Mouse (Mus musculus): Measurements from ENCODE around the gene Rgs7bp.

Rgs7bp gene

DNA sequence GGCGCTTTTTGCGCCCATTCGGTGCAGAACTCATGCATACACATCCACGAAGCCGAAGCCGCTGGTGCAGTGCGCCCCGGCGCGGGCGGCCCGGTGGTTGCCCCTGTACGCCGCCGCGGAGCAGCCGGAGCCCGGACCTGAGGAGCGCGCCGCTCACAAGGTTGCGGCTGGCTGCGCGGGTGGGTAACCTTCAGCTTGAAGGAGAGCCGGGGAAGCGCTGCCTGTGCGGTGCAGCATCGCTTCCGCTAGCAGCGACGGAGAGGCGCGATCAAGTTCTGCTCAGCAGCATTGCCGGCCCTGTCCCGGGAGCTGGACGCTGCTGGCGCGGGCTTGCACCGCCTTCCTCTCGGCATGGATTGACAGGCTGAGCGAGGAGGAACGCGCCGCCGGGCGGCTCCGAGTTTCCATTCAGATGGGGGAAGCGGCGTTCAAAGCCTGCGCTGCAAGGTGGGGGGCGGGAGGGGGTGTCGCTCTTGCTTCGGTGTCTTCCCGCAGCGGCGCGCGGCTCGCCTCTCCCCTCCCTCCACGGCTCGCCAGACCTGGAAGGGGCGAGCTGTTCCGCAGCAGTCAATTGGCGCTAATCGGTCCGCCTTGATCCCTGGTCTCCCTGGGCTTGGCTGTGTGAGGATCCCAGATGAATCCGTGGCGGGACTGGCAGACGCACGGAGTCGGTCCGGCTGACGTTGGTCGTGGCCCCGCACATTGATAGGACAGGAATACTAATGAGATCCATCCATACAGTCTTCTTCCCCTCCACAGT, at the start of gene Rgs7bp:
Gene Rgs7bp, minus strand, starts transcription at position 750 of the 760 bp plus-strand sequence.
- no peak for DNase-seq (ENCODE audit: extremely low read depth, low read depth, low spot score)

DNA sequence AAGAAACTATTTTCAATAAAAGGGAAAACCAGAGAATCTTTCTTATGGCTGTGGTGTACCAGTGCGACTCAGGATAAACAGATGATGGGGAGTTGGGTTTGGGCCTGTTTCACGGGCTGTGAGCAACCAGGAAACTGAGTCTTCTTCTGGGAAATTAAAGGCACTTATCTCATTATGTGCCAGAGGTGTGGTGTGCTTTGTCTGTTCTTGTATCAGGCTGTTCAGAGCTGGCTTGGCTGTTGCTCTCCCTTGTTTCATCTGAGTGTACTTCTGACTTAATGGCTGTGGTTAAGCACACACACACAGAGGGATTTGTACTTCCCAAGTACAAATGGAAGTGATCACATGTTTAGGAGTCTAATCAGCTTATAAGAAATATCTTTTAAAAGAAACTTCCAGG, 49.7 kb upstream of the Rgs7bp start:
- no peak for DNase-seq (ENCODE audit: extremely low read depth, low read depth, low spot score)

DNA sequence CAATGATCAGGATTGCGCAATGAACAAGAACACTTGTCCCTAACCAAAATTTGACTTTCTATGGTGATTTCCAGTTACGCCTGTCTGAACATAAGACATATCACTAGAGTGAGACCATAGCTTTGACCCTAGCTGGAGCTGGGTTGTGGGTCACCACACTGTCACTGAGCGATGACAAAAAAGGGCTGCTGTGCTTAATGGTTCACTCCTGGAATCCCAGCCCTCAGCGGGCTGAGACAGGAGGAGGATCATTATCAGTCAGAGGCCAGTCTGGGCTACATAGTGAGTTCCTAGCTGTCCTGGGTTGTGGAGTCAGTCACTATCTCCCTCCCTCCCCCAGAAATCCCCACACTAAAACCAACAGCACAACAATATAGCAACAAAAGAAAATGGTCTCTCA, 46.0 kb upstream of the Rgs7bp start:
- no peak for DNase-seq (ENCODE audit: extremely low read depth, low read depth, low spot score)

DNA sequence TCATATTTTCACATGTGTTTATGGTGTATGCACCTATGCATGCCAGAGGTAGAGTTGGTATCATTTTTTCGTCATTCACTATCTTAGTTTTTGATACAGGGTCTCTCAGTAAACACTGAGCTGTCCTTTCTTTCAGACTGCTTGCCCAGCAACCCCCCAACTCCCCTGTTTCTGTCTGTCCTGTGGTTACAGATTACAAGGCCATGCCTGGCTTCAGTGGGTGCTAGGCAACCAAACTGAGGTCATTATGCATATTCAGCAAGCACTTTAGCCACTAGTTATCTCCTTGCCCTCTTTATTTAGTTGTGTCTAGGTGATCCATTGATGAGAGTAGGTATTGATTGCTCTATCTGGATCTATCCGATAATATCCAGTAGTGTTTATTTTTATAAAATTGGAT, 41.6 kb upstream of the Rgs7bp start:
- no peak for DNase-seq (ENCODE audit: extremely low read depth, low read depth, low spot score)

DNA sequence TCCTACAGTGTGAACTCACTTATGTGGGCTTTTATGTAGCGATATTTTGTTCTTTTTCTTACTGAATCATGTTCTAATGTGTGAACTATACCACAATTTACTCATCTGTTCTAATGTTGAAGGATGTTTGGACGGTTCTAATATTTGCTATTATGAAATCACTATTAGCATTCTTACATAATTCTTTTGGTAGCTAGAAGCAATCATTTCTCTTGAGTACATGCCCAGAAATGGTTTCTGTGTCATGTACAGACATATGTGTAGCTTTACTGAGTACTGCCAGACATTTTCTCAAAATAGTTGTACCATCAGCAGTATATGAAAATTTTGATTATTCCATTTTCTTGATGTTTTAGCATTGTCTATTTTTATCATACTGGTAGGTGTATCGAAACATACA, 34.5 kb upstream of the Rgs7bp start:
- peak; percentile 21 for DNase-seq (ENCODE audit: extremely low read depth, low read depth, low spot score)

DNA sequence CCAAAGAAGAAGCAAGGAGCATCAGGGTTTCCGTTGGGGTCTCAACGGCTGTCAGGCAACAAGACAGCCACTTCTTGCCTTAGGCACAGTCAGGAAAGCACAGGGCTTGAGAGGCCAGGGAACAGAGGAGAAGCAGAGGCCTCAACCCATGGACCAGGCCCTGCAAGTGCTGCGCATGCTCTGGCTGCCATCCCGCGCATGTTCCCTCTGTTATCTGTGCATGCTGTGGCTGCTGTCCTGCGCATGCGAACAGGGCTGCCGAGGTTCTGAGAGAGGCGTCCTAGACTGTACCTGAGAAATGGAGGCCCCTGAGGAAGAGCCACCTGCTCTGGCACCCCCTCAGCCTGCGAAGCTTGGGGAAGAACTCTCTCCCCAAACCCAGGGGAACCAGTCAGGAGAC, 27.1 kb upstream of the Rgs7bp start, which contains the start of gene 4933425L06Rik:
Gene 4933425L06Rik, plus strand, starts transcription at position 261 of the 400 bp plus-strand sequence.
- DNase-seq (ENCODE audit: extremely low read depth, low read depth, low spot score): no peak

DNA sequence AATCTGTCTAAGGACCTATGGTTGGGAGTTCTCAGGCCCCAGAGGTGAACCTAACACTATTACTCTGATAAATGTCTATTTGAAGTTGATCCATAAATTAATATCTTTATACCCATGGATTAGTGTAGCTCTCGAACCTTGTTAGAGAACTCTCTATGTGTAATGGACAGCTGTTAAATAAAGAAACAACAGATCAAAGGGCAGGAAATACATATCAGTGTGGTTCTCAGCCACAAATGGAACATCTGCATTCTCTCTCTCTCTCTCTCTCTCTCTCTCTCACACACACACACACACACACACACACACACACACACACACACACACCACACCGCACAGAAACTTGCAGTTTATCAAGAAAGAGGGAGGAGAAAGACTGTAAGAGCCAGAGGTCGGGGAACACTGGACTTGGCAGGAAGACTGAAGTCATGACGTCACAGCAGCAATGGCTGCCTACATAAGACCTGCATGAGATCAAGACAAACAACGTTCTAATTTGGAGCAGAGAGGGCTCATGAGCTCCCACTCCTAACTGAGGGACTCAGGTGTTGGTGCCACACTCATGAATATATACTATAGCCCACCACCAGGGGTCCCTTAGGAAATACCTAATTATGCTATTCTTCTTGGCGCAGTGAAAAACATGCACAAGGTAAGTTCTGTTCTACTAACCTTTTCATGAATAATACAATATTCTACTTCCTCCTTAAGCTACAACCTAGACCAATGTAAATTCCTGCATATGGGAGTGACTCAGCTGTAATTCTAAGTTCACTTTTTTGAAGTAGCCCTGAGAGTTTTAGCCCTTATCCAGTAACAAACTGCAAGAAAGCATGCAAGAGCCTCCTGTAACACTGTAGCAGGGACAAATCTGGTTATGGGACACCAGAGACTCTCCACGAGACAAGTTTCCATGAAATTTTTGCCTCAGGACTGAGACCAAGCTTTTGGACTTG, 12.4 kb upstream of the Rgs7bp start:
- no peak for DNase-seq (ENCODE audit: extremely low read depth, low read depth, low spot score)

DNA sequence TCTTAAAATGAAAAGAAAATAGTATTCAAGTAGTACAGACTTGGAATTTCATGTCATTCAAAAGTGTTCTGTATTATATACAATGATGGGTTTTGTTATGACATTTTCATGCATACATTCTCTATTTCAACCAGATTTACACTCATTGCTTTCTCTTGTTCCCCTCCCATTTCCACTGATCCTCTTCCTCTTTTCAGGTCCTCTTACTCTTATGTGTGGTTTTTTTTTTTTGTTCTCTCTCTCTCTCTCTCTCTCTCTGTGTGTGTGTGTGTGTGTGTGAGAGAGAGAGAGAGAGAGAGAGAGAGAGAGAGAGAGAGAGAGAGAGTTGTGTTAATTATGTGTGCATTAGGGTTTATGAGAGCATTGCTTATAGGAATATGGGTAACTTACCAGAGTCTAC, 11.4 kb upstream of the Rgs7bp start:
- DNase-seq (ENCODE audit: extremely low read depth, low read depth, low spot score): no peak

DNA sequence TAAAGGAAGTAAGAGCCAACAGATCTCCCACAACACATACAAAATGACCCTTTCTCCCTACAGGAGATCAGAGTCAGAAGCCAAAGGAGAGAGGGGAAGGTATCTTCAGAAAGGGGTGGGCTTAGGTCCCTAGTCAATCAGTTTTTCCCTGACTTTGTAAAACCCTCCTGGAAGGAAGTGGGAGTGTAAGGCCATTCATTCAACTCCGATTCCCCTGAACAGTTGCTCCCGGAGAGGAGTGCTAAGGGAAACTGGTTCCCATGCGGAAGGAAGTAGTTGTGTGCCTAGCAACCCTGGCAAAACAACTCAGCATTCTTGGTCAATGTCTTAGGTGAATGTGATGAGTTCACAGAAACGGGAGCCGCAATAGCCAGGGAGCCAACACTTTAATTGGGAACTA, 644 bp upstream of the Rgs7bp start:
- no peak for DNase-seq (ENCODE audit: extremely low read depth, low read depth, low spot score)

DNA sequence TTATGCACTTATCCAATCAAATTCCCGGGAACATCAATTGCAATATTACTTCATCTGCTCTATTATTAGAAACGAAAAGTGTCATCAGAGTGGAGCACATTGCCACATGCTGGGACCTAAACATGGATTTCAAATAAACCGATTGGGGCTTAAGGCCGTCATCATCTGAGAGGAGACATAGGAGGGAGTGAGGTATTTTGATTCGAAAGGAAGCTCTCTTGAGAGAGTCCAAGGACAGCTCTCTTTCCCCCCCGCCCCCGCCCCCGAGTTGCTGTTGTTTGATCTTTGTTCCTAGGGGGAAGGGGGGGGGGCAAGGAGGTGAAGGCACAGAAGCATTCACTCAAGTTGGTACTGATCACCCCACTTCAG, 195 bp upstream of the Rgs7bp start:
- no peak for DNase-seq (ENCODE audit: extremely low read depth, low read depth, low spot score)

DNA sequence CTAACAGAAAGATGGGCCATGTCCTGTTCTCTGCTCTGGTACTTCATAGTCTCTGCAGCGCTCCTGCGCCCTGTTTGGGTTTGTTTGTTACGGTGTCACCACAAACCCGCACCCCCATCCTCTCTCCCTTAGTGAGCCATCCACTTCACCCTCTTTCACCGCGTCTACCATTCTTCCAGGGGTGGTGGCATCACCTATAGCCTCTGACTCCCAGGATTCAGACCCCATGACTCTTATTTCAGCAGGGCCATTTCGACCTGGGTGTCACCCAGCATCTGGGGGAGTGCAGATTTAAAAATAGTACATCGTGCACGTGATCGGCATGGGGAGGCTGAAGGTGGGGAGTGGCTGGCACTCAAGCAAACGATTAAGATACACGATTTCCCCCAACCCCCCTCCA, 1.1 kb downstream of the Rgs7bp start:
- no peak for DNase-seq (ENCODE audit: extremely low read depth, low read depth, low spot score)

DNA sequence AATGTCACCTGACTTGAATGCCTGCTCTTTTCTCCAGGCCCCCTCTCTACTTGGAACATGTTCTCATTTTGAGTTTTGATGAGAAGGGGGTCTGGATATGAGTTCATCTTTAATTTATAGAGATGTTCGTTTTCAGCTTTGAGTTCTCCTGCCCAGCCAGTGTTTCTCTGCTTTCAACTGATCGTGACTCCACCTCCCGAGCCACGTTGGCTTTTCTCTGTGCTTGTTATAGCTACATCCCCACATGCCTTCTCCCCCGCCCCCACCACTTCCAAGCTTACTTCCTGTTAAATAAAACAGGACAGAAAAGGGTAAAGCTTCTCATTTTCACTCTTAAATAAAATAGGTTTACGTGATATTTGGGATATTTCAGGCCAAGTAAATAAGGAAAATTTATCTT, 3.3 kb downstream of the Rgs7bp start:
- DNase-seq (ENCODE audit: extremely low read depth, low read depth, low spot score): no peak

DNA sequence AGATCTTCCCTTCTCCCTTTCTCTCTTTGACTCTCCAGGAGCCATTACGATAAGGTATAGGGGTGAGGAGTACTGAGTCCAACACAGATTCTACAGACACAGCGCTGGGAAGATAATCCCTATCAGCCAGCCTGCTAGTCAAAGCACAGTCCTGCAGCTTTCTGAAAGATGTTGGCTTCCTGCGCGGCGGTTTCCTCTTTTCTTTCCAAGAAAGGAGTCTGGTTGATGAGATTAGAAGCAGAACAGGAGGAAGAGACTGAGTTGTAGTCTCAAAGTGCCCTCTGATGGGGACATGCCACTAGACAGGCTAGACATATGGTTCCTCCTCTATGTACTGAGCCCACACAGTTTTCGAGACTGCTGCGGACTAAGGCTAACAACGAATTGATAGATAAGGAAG, 6.1 kb downstream of the Rgs7bp start:
- DNase-seq (ENCODE audit: extremely low read depth, low read depth, low spot score): no peak

DNA sequence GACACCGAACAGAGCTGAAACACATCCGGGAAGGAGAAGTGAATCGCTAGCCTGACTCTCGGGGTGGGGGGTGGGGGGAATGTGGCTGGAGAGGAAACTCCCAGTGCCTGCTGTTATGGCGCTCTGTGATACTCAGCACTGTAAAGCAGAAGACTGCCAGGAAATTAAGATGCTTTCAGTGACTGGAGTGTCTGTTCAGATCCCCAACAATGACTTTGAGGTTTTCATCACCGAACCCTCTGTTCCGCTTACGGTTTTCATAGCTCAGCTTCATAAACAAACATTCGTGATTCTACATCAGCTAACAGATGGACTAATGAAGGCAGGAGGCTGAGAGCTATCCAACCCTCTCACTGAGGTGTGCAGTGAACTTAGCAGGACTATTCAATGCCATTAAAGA, 7.4 kb downstream of the Rgs7bp start:
- no peak for DNase-seq (ENCODE audit: extremely low read depth, low read depth, low spot score)

DNA sequence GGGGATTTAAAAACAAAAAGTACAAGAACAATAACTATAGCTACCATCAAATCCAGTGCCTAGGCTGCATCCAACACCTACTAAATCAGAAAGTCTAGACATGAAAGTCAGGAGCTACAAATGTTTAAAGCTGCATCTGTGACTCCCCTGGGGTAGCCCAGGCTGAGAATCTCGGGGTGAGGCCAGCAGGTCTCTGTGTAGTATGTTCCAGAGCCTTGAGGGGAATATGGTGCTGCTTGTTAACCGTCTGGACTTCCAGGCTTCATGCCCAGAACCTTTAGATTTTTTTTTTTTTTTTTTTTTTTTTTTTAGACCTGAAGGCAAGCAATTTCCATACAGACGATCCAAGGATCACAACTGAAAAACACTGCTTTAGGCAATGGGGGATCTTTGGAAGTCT, 10.8 kb downstream of the Rgs7bp start:
- DNase-seq (ENCODE audit: extremely low read depth, low read depth, low spot score): no peak

DNA sequence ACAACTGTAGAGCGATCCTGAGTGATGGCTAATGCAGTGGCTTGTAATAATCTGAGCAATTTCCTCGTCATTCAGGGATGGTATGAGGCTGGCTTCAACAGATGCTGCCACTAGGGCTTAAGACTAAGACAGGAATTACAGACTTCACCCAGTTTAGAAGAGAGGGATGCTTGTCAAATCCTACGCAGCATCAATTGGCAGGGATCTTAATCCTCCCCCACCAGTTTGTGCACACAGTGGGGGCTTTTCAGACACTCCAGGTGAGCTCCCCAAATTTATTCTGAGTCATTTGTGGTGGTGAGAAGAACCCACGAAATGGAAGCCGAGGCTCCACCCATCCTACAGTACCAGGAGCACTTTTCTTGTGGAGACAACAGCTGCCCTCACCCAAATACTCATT, 16.4 kb downstream of the Rgs7bp start:
- DNase-seq (ENCODE audit: extremely low read depth, low read depth, low spot score): no peak

DNA sequence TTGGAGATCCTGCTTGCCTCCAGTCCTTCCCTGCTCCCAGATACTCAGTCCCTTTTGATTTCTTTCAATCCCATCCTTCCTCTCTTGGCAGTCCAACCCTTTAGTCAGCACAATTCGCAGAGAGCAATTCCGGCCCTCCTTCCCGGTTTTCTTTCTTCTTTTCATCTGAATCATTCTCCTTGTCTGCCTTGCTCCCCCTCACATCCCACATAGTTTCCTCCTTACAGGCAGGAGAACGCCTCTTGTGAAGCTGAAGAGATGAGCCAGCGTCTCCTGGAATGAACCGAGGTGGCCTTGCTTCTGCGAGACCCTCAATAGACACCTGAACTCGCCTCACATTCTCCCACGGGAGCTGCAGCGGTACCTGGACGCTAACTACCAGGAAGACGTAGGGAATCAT, 16.9 kb downstream of the Rgs7bp start:
- no peak for DNase-seq (ENCODE audit: extremely low read depth, low read depth, low spot score)

DNA sequence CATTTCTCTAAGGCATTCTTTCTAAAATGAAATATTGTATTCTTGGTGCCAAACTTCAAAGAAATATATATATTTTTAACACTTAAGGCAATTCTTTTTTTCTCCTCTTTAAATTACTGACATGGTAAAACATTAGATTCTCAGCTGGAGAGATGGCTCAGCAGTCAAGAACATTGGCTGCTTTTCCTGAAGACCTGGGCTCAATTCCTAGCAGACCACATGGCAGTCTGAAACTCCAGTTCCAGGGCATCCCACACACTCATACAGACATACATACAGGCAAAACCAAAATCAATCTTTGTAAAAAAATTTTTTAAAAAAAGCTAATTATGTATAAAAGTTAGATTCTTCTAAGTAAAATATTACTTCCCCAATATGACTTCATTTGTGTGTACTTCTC, 22.8 kb downstream of the Rgs7bp start:
- DNase-seq (ENCODE audit: extremely low read depth, low read depth, low spot score): no peak

DNA sequence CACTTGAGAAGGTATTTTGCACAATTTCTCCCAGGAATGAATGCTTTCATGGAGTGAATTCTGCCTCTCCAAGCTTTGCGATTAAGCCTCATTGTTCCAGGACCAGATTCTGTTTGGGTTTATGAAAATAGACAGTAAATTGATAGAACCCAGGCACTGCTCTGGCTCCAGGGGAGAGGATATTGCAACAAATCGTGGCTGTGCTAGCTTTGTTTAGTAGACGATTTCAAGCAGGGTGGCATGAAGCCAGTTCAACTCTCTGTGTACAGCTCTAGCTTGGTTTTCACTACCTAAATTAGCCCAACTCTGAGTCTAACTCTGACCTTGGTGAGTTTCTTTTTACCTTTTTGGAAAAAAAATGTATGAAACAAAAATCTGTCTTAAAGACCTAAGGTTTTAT, 26.5 kb downstream of the Rgs7bp start:
- DNase-seq (ENCODE audit: extremely low read depth, low read depth, low spot score): no peak

DNA sequence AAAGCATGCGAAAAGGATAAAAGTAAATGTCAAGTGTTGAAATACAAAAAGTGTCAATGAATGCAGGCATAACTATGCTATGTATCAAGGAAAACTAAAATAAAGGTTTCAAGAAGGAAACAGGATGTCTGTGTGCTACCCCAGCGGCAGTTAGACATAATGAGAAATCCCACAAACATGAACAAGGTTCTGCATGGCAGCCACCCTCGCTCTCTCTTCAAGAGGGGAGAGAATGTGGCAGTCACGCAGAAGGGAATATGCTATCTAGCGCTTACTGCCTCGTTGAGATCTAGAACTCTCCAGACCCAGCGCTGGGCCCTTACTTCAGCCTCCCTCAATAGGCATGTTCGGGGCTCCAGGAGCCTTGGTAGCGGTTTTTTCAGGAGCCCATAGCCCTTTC, 38.2 kb downstream of the Rgs7bp start:
- DNase-seq (ENCODE audit: extremely low read depth, low read depth, low spot score): no peak

DNA sequence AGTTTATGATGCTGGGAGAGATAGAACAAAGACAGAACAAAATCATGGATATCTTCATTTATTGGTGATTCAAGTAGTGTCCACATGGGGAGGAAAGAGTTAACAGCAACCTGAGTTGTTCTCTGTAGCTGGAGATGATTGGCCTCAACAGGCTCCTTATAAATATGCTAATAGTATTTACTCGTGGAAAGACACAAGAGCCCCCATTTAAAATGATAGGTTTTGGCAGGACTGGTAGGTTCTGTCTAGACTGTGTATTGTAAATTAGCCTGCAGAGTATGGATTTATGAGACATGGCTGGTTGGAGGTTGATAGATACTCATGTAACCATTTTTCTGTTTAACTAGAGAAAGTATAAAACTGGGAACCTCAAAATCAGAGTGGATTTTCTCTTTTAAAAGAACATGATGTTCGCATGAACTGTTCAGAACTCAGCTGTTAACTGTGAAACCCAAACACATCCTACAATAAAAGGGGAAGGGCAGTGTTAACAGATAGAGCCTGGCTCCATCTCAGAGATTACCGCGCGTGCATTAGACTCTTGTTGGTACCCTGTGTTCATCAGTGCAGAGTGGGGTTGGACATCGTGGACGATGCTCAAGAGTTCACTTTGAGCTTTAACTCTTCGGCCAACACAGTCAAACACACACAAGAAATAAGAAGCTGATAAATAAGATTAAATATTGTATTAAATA, 38.9 kb downstream of the Rgs7bp start:
- no peak for DNase-seq (ENCODE audit: extremely low read depth, low read depth, low spot score)

DNA sequence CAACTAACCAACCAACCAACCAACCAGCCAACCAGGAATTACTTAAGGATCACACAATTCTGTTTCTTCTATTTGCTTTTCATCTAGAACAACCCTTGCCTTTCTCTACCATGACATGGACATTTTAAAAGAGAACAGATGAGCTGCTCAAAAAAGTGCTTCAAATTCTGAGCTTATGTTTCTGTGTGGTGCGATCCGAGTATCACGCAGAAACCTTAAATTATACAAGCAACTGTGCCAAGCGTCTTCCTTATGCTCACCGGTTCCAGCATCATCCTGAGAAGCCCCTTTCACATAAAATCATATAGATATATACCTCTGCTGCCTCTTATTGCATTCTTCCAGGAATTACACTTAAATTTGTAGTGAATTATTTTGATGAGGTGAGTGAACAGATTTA, 43.4 kb downstream of the Rgs7bp start:
- no peak for DNase-seq (ENCODE audit: extremely low read depth, low read depth, low spot score)
